Comparison of ENCODE assay signal across 22 mouse cellular contexts in genomic region chr11:68761155-68761554, GRCm38 (mm10).
DNase-seq lines count a peak whose midpoint lies in the region; ATAC-seq and TF ChIP-seq lines count a peak whose summit lies in the region.
"Had no signal": no experiment of that assay in that cellular context is flagged by ENCODE, and none has a peak within 500 bp of the region (broad histone marks: within the 10 kb centered on the region; RNA-seq: fewer than 3 reads in every experiment).

No protein-coding gene starts in this region.

- TF ChIP-seq POLR2A in MEL (IDR thresholded peaks at IDR 0.05; ENCODE audit: control insufficient read depth in 1 of 2, insufficient read depth in 1 of 2, low read depth in 1 of 2, low read length in 2 of 2, poor library complexity in 1 of 2) = no peak

- intact Hi-C loops in heart, postnatal 10 days (cut with DNase I) = no loop called here

- no peak for TF ChIP-seq CTCF in MEL (IDR thresholded peaks at IDR 0.05 in 2 of 3, conservative IDR thresholded peaks at IDR 0.05 in 1 of 3; ENCODE audit: control insufficient read depth in 1 of 3, insufficient read depth in 1 of 3, low read depth in 2 of 3, low read length in 3 of 3, poor library complexity in 1 of 3, severe bottlenecking in 1 of 3)

- peaks cover 99% of the 10 kb centered on the region for H3K36me3 ChIP-seq in heart, embryonic 13.5 days
- H3K36me3 ChIP-seq in MEL (ENCODE audit: control insufficient read depth in 1 of 2, insufficient read depth in 2 of 2, low read length in 2 of 2) = peaks cover 0 to 47% of the 10 kb centered on the region in 2 experiments; a peak in 2 of 4 replicates
- H3K36me3 ChIP-seq in hindbrain, embryonic 14.5 days (replicated peaks; ENCODE audit: control insufficient read depth, insufficient read depth) = peaks cover 71% of the 10 kb centered on the region
- H3K36me3 ChIP-seq: G1E had no signal

- DNase-seq in heart, postnatal 10 days = no peak
- no peak for DNase-seq in MEL (ENCODE audit: low read depth, low spot score)
- no peak for DNase-seq in hindbrain, embryonic 14.5 days (ENCODE audit: low spot score)
- no peak for DNase-seq in spleen, postnatal 4 days (ENCODE audit: low spot score in 2 of 2)
- DNase-seq: adrenal gland, adult 2 months; adrenal gland, postnatal 10 days; adrenal gland, postnatal 25 days; B cell, adult 2 months; cerebellum, adult 11 months; cerebellum, adult 18-20 months; cerebellum, adult 8-10 months; cerebellum, adult 9-11 months; cerebellum, postnatal 14 days; cerebellum, postnatal 36 days; forebrain, postnatal 0 days had no signal

- no peak for TF ChIP-seq EP300 in MEL (IDR thresholded peaks at IDR 0.05; ENCODE audit: low read depth in 1 of 2, low read length in 2 of 2)

- H3K4me3 ChIP-seq in heart, embryonic 13.5 days = no peak overlapping the region
- H3K4me3 ChIP-seq in MEL (ENCODE audit: control insufficient read depth in 1 of 2, insufficient read depth in 1 of 2, low read depth in 2 of 2, low read length in 2 of 2) = no peak overlapping the region
- H3K4me3 ChIP-seq in hindbrain, embryonic 14.5 days (replicated peaks; ENCODE audit: low read length) = no peak overlapping the region
- H3K4me3 ChIP-seq: embryonic facial prominence, embryonic 10.5 days; embryonic facial prominence, embryonic 12.5 days; forebrain, embryonic 13.5 days; forebrain, embryonic 15.5 days had no signal

- H3K9ac ChIP-seq in heart, embryonic 13.5 days = no peak overlapping the region
- H3K9ac ChIP-seq in MEL (ENCODE audit: control insufficient read depth, low read depth, low read length, poor library complexity, severe bottlenecking) = no peak overlapping the region
- H3K9ac ChIP-seq in hindbrain, embryonic 14.5 days = no peak overlapping the region
- H3K9ac ChIP-seq: embryonic facial prominence, embryonic 12.5 days; forebrain, embryonic 13.5 days; forebrain, embryonic 15.5 days; forebrain, postnatal 0 days had no signal

- H3K4me2 ChIP-seq in heart, embryonic 13.5 days = no peak overlapping the region
- H3K4me2 ChIP-seq in hindbrain, embryonic 14.5 days (replicated peaks) = no peak overlapping the region
- H3K4me2 ChIP-seq: embryonic facial prominence, embryonic 12.5 days; forebrain, embryonic 13.5 days; forebrain, embryonic 15.5 days had no signal

- peaks cover 22% of the 10 kb centered on the region for H3K4me1 ChIP-seq in heart, embryonic 13.5 days
- no peaks in the 10 kb centered on the region for H3K4me1 ChIP-seq in MEL (ENCODE audit: control insufficient read depth in 1 of 2, insufficient read depth in 2 of 2, low read length in 2 of 2)
- H3K4me1 ChIP-seq in hindbrain, embryonic 14.5 days (replicated peaks; ENCODE audit: control insufficient read depth, insufficient read depth, low read length) = no peaks in the 10 kb centered on the region

- ATAC-seq in heart, embryonic 13.5 days (ENCODE audit: extremely low read depth, insufficient number of reproducible peaks, low FRiP score, low TSS enrichment) = no peak
- no peak for ATAC-seq in hindbrain, embryonic 14.5 days (ENCODE audit: low FRiP score)
- ATAC-seq: CD4-positive, CD25-positive, alpha-beta regulatory T cell, adult 4 months; forebrain, embryonic 13.5 days; forebrain, embryonic 15.5 days; forebrain, postnatal 0 days had no signal

- no peaks in the 10 kb centered on the region for H3K9me3 ChIP-seq in heart, embryonic 13.5 days
- no peaks in the 10 kb centered on the region for H3K9me3 ChIP-seq in MEL (replicated peaks; ENCODE audit: insufficient read depth, low read length)
- H3K9me3 ChIP-seq in hindbrain, embryonic 14.5 days (ENCODE audit: control insufficient read depth, low read length) = no peaks in the 10 kb centered on the region
- H3K9me3 ChIP-seq: embryonic facial prominence, embryonic 10.5 days; embryonic facial prominence, embryonic 12.5 days; forebrain, embryonic 13.5 days; forebrain, embryonic 15.5 days; G1E had no signal

- H3K27me3 ChIP-seq in heart, embryonic 13.5 days (replicated peaks) = no peaks in the 10 kb centered on the region
- no peaks in the 10 kb centered on the region for H3K27me3 ChIP-seq in MEL (ENCODE audit: control insufficient read depth in 1 of 2, insufficient read depth in 2 of 2, low read length in 2 of 2)
- no peaks in the 10 kb centered on the region for H3K27me3 ChIP-seq in hindbrain, embryonic 14.5 days (ENCODE audit: control insufficient read depth, insufficient read depth, low read length)
- H3K27me3 ChIP-seq: embryonic facial prominence, embryonic 12.5 days; forebrain, embryonic 13.5 days; forebrain, embryonic 15.5 days had no signal

- H3K79me2 ChIP-seq in MEL (ENCODE audit: control insufficient read depth, insufficient read depth, low read length, poor library complexity) = no peaks in the 10 kb centered on the region

- WGBS in heart, embryonic 13.5 days = 78% methylated on average over 4 of the region's 4 CpGs
- WGBS in hindbrain, embryonic 14.5 days = 90% methylated on average over 4 of the region's 4 CpGs

- H3K27ac ChIP-seq in heart, embryonic 13.5 days (replicated peaks) = peak overlapping the region; percentile 20; the same call in 1 of the 2 replicates
- H3K27ac ChIP-seq in MEL (ENCODE audit: control insufficient read depth, low read depth, low read length) = no peak overlapping the region
- no peak overlapping the region for H3K27ac ChIP-seq in hindbrain, embryonic 14.5 days
- H3K27ac ChIP-seq: embryonic facial prominence, embryonic 10.5 days; embryonic facial prominence, embryonic 12.5 days; forebrain, embryonic 13.5 days; forebrain, embryonic 15.5 days had no signal

- no peak for TF ChIP-seq RAD21 in MEL (IDR thresholded peaks at IDR 0.05; ENCODE audit: low read depth, low read length)

TF ChIP-seq in MEL, 35 proteins besides CTCF, POLR2A, EP300 and RAD21:
- no peak for TF ChIP-seq MXI1 (IDR thresholded peaks at IDR 0.05; ENCODE audit: low read depth, low read length)
- TF ChIP-seq MAFK (IDR thresholded peaks at IDR 0.05; ENCODE audit: borderline replicate concordance, low read depth, low read length) = peak; percentile 89
